Mouse (Mus musculus): ENCODE data around the gene Cacna1e. TPM values are rescaled to one million over a fixed set of nuclear protein-coding genes. Genes with fewer than 3 reads are reported as not detected.

Gene Cacna1e
- polyA plus RNA-seq, 1 experiment from 2014 or later, result 17.8 TPM

DNA sequence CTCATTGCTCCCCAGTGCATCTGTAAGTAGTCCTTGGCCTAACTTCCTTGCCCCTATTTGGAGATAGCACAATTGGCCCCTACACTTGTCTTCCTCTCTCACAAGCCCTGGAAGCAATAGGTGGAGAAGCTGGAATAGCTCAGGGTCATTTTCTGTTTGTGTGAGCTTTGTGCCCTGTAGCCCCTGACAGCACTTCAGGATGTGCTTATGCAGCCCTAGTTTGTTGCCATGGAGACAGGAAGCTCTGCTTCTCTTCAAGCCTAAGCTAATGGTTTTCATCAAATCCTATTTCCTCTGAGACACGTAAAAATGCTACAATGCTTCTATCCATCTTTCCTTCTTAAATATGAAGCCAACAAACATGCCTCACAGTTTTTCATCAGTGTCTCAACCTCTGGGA, 328.5 kb downstream of the Cacna1e start:
- Histone ChIP-seq H3K4me3 (replicated peaks; ENCODE audit: low read length) (no peak overlapping the region), H3K4me1 (replicated peaks; ENCODE audit: control insufficient read depth, insufficient read depth, low read length) (peaks cover 10% of the 10 kb centered on the region; the same call in 1 of the 2 replicates), H3K36me3 (replicated peaks; ENCODE audit: control insufficient read depth, insufficient read depth) (no peaks in the 10 kb centered on the region), H3K9ac (no peak overlapping the region), H3K9me3 (ENCODE audit: control insufficient read depth, low read length) (no peaks in the 10 kb centered on the region), H3K27ac (no peak overlapping the region; the same call in 1 of the 2 replicates), H3K27me3 (ENCODE audit: control insufficient read depth, insufficient read depth, low read length) (no peaks in the 10 kb centered on the region), H3K4me2 (replicated peaks) (no peak overlapping the region)
- DNase-seq (ENCODE audit: low spot score) (peak; percentile 43), ATAC-seq (ENCODE audit: low FRiP score) (no peak)
- WGBS, result 29% methylated on average over 1 of the region's 1 CpGs

DNA sequence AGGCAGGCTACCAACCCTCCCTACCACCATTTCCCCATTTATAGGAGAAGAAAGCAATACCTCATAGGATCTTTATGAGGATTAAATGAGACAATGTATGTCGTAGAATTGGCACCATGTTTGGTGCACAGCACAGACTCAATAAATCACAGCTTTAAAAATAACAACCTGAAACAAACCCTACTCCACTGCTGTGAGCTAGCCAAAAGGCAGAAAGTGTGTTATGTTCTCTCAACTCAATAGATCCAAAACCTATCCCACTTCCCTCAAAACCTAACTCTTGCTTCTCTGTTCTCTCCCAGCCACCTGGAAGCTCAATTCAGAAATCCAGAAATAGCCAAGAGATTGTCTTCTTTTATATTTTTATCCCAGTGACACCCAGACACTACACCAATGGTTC, 331.2 kb downstream of the Cacna1e start:
- no peak for DNase-seq (ENCODE audit: low spot score)
- Histone ChIP-seq H3K4me2 (replicated peaks) (no peak overlapping the region), H3K27ac (no peak overlapping the region), H3K36me3 (replicated peaks; ENCODE audit: control insufficient read depth, insufficient read depth) (no peaks in the 10 kb centered on the region), H3K27me3 (ENCODE audit: control insufficient read depth, insufficient read depth, low read length) (no peaks in the 10 kb centered on the region), H3K9me3 (ENCODE audit: control insufficient read depth, low read length) (no peaks in the 10 kb centered on the region), H3K4me3 (replicated peaks; ENCODE audit: low read length) (no peak overlapping the region), H3K9ac (no peak overlapping the region), H3K4me1 (replicated peaks; ENCODE audit: control insufficient read depth, insufficient read depth, low read length) (peaks cover 10% of the 10 kb centered on the region; the same call in 1 of the 2 replicates)
- ATAC-seq (ENCODE audit: low FRiP score), result no peak
- WGBS, result 82% methylated on average over 1 of the region's 1 CpGs

DNA sequence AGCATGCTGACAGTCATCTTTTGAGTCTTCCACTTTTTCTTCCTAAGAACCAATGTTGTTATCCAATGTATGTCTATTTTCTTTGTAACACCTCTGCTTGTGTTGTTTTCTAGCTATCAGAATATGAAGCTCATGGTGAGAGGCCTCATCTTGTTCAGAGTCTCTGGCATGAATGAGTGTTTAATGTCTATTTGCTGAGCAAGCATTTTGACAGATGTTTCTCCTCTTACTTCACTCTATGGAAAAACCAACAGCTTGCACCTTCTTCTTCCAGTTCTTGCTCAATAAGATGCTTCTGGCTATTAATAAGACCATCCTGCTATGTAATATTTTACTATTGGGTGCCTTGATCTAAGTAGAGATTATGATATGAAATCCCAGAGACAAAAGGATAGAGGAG, 346.9 kb downstream of the Cacna1e start:
- Histone ChIP-seq H3K9me3 (ENCODE audit: control insufficient read depth, low read length) (no peaks in the 10 kb centered on the region), H3K36me3 (replicated peaks; ENCODE audit: control insufficient read depth, insufficient read depth) (no peaks in the 10 kb centered on the region), H3K4me2 (replicated peaks) (no peak overlapping the region), H3K27ac (no peak overlapping the region), H3K4me1 (replicated peaks; ENCODE audit: control insufficient read depth, insufficient read depth, low read length) (peaks cover 7% of the 10 kb centered on the region), H3K27me3 (ENCODE audit: control insufficient read depth, insufficient read depth, low read length) (no peaks in the 10 kb centered on the region), H3K9ac (no peak overlapping the region), H3K4me3 (replicated peaks; ENCODE audit: low read length) (no peak overlapping the region)
- ATAC-seq (ENCODE audit: low FRiP score), result no peak
- no peak for DNase-seq (ENCODE audit: low spot score)

DNA sequence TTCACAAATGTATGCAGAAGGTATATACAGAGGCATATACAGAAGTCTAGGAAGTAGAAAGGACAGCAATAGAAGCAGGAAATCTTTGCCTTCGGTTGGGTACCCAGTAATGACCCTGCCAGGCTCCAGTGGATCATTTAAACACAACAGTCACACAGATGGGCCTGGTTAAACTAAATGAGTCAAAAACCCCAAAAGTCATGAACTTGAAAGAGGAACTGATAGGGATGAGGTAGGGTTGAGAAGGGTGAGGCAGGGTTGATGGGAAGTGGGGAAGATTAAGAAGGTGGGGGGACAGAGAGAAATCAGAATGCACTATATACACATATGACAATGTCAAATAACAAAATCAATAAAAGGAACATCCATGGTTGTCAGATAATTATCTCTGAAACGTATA, 347.5 kb downstream of the Cacna1e start:
- WGBS, result 85% methylated on average over 2 of the region's 2 CpGs
- no peaks in the 10 kb centered on the region for H3K36me3 ChIP-seq (replicated peaks; ENCODE audit: control insufficient read depth, insufficient read depth)
- no peak overlapping the region for H3K4me2 ChIP-seq (replicated peaks)
- no peak overlapping the region for H3K9ac ChIP-seq
- no peak overlapping the region for H3K4me3 ChIP-seq (replicated peaks; ENCODE audit: low read length)
- H3K9me3 ChIP-seq (ENCODE audit: control insufficient read depth, low read length), result no peaks in the 10 kb centered on the region
- DNase-seq (ENCODE audit: low spot score) (no peak), ATAC-seq (ENCODE audit: low FRiP score) (no peak)
- no peak overlapping the region for H3K27ac ChIP-seq
- peaks cover 7% of the 10 kb centered on the region for H3K4me1 ChIP-seq (replicated peaks; ENCODE audit: control insufficient read depth, insufficient read depth, low read length)
- no peaks in the 10 kb centered on the region for H3K27me3 ChIP-seq (ENCODE audit: control insufficient read depth, insufficient read depth, low read length)

DNA sequence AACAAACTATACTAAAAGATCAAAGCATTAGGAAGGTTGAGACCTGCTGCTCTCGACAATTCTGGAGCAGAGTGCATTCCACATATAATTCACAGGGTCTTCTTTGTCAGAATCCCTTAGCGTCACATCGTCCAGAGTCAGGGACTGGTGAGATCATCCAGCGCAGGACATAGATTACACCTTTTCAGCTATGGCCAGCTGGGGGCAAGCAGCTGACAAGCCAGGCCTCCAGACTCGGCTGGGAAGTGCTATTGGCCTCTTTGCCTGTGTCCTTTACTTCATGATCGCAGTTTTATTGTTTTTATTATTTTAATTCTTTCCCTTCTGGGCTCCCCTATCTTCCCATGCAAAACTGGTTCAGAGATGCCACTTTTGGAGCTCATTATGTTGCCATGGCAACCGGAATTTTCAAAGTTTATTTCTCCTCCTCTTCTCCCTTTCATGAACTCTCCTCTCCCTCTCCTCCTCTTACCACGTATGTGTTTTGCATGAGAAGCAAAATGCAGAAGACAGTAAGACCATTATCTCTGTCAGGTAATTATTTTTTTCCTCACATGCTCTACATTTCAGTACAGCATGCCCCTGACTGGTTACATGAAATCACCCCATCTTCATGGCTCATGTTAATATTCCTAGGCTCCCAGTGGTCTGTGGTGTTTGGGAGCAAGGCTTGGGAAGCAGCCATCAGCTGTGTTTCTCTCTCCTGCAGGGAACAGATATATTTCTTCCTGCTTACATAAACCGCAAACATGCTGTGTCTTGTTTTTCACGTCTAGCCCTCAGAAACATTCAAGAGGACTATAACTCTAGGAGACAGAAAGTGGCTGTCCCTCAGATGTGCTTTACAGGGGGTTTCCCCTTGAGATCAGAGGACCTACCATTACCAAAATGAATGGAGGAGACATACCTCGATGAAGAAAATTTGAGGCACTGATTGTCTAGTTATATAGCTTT, 351.0 kb downstream of the Cacna1e start:
- Histone ChIP-seq H3K27me3 (ENCODE audit: control insufficient read depth, insufficient read depth, low read length) (no peaks in the 10 kb centered on the region), H3K4me3 (replicated peaks; ENCODE audit: low read length) (no peak overlapping the region), H3K9me3 (ENCODE audit: control insufficient read depth, low read length) (no peaks in the 10 kb centered on the region), H3K4me1 (replicated peaks; ENCODE audit: control insufficient read depth, insufficient read depth, low read length) (peaks cover 7% of the 10 kb centered on the region), H3K4me2 (replicated peaks) (no peak overlapping the region), H3K36me3 (replicated peaks; ENCODE audit: control insufficient read depth, insufficient read depth) (no peaks in the 10 kb centered on the region), H3K27ac (no peak overlapping the region), H3K9ac (no peak overlapping the region)
- whole genome bisulfite sequencing, result 60% methylated on average over 11 of the region's 11 CpGs
- DNase-seq (ENCODE audit: low spot score) (no peak), ATAC-seq (ENCODE audit: low FRiP score) (no peak)

DNA sequence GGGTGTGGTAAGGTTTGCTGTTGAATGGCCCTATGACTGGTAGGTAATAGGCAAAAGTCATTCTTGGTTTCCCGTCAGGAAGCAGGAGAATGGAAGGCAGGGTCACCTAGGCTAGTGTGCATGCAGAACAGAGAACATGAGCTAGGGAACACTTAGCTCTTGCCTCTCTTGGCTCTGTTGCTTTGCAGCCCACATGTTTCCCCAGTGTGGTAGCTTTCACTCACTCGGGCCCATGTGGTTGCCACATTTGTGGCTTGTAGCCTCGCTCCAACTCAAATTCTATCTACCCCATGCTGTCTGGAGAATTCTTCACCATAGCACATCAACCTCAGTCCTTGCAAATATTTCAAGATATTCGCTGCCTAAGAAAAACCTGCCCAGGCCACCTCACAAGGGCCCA, 354.6 kb downstream of the Cacna1e start:
- Histone ChIP-seq H3K27ac (no peak overlapping the region), H3K4me3 (replicated peaks; ENCODE audit: low read length) (no peak overlapping the region), H3K4me2 (replicated peaks) (no peak overlapping the region), H3K4me1 (replicated peaks; ENCODE audit: control insufficient read depth, insufficient read depth, low read length) (peaks cover 7% of the 10 kb centered on the region), H3K9me3 (ENCODE audit: control insufficient read depth, low read length) (no peaks in the 10 kb centered on the region), H3K9ac (no peak overlapping the region), H3K36me3 (replicated peaks; ENCODE audit: control insufficient read depth, insufficient read depth) (no peaks in the 10 kb centered on the region), H3K27me3 (ENCODE audit: control insufficient read depth, insufficient read depth, low read length) (no peaks in the 10 kb centered on the region)
- 90% methylated on average over 4 of the region's 4 CpGs for WGBS
- DNase-seq (ENCODE audit: low spot score), result no peak
- ATAC-seq (ENCODE audit: low FRiP score), result no peak

DNA sequence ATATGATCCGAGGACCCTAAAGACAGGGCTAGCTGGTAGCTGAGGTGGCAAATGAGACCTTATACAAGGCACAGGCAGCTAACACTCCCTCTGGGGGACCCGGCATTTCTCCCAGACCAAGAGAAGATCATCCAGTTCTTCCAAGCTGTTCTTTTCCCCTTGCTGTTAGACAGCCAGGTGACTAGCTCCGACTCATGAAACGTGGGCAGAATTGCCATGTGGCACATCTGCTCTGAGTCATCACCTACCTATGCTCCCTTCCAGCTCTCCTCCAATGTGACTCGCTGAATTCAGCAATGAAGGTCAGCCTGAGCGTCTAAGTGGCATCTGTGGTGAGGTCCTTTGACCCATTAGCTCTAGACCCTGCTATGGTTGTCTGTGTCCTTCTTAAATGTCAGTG, 355.5 kb downstream of the Cacna1e start:
- WGBS, result 94% methylated on average over 6 of the region's 6 CpGs
- Histone ChIP-seq H3K4me2 (replicated peaks) (no peak overlapping the region), H3K9me3 (ENCODE audit: control insufficient read depth, low read length) (no peaks in the 10 kb centered on the region), H3K4me3 (replicated peaks; ENCODE audit: low read length) (no peak overlapping the region), H3K4me1 (replicated peaks; ENCODE audit: control insufficient read depth, insufficient read depth, low read length) (peaks cover 7% of the 10 kb centered on the region), H3K27ac (no peak overlapping the region), H3K9ac (no peak overlapping the region), H3K27me3 (ENCODE audit: control insufficient read depth, insufficient read depth, low read length) (no peaks in the 10 kb centered on the region), H3K36me3 (replicated peaks; ENCODE audit: control insufficient read depth, insufficient read depth) (no peaks in the 10 kb centered on the region)
- ATAC-seq (ENCODE audit: low FRiP score) (no peak), DNase-seq (ENCODE audit: low spot score) (no peak)

DNA sequence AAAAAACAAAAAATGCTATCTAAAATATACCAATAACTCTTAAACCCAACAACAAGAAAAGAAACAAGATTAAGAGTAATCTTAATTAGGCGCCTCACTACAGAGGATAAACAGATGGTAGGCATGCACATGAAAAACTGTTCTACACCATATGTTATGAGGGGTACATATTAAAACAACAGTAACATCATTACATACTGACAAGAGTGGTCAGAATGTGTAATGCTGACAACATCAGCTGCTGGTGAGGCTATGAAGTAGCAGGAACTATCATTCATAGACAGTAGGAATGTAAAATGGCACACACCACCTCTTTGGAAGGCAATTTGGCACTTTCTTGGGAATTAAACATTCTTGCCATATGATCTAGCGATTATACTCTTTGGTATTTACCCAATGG, 363.6 kb downstream of the Cacna1e start:
- Histone ChIP-seq H3K27me3 (ENCODE audit: control insufficient read depth, insufficient read depth, low read length) (no peaks in the 10 kb centered on the region), H3K36me3 (replicated peaks; ENCODE audit: control insufficient read depth, insufficient read depth) (no peaks in the 10 kb centered on the region), H3K4me1 (replicated peaks; ENCODE audit: control insufficient read depth, insufficient read depth, low read length) (no peaks in the 10 kb centered on the region), H3K4me3 (replicated peaks; ENCODE audit: low read length) (no peak overlapping the region), H3K9me3 (ENCODE audit: control insufficient read depth, low read length) (no peaks in the 10 kb centered on the region), H3K27ac (no peak overlapping the region), H3K4me2 (replicated peaks) (no peak overlapping the region), H3K9ac (no peak overlapping the region)
- no peak for ATAC-seq (ENCODE audit: low FRiP score)
- no peak for DNase-seq (ENCODE audit: low spot score)
- WGBS, result 91% methylated on average over 2 of the region's 2 CpGs

DNA sequence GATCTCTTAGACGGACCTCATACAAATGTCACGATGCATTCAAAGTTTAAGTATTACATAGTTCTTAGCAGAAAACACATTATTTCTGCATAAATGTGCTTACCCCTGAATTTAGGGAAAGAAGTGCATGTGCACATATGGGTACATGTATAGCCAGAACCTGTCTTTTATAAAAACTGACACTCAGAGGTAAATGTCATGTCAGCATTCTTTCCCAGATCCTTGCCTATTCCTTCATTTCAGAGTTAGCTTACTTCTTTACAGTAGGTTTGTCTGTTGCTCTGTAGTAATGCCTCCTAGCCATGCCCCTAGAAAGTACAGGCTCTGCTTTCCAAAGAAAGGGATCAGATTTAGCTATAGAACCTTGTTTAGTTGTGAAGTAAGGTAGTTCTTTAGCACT, 369.0 kb downstream of the Cacna1e start:
- 93% methylated on average over 2 of the region's 2 CpGs for WGBS
- Histone ChIP-seq H3K9me3 (ENCODE audit: control insufficient read depth, low read length) (no peaks in the 10 kb centered on the region), H3K4me2 (replicated peaks) (no peak overlapping the region), H3K27ac (no peak overlapping the region), H3K4me3 (replicated peaks; ENCODE audit: low read length) (no peak overlapping the region), H3K36me3 (replicated peaks; ENCODE audit: control insufficient read depth, insufficient read depth) (no peaks in the 10 kb centered on the region), H3K4me1 (replicated peaks; ENCODE audit: control insufficient read depth, insufficient read depth, low read length) (no peaks in the 10 kb centered on the region), H3K27me3 (ENCODE audit: control insufficient read depth, insufficient read depth, low read length) (no peaks in the 10 kb centered on the region), H3K9ac (no peak overlapping the region)
- DNase-seq (ENCODE audit: low spot score) (no peak), ATAC-seq (ENCODE audit: low FRiP score) (no peak)

Measured in hindbrain, embryonic 14.5 days (tissue).